Mouse (Mus musculus): ENCODE results near the gene Hoxb2.

Gene Hoxb2

GRCm38 (mm10) chr11:96351312-96351711 is 987 bp downstream of the Hoxb2 start:
- no peak for DNase-seq (ENCODE audit: low spot score in 2 of 2)

DNA sequence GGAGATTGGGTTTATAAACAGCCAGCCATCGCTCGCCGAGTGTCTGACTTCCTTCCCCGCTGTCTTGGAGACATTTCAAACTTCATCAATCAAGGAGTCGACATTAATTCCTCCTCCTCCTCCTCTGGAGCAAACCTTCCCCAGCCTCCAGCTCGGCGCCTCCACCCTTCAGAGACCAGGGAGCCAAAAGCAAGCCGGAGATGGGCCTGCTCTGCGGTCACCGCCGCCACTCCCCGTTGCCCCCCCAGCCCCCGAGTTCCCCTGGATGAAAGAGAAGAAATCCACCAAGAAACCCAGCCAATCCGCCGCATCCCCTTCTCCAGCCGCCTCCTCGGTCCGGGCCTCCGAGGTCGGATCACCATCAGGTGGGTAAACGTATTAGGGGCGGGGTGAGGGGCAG is 1.5 kb downstream of the Hoxb2 start:
- no peak for DNase-seq (ENCODE audit: low spot score in 2 of 2)

- no peak for DNase-seq (ENCODE audit: low spot score in 2 of 2)
Observed at GRCm38 (mm10) chr11:96352691-96353521, 2.6 kb downstream of the Hoxb2 start.

DNA sequence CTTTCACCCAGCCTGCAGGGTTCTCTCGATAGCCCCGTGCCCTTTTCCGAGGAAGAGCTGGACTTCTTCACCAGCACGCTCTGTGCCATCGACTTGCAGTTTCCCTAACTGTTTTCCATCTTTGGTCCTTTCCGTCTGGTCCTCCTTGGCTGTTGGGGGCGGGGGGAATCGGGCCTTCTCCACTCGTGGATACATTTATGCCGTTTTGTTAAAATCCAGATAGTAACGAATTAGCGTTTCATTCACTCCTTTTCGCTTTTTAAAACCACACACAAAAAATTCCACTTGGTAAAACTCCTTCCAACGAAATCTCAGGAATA is 3.2 kb downstream of the Hoxb2 start:
- DNase-seq (ENCODE audit: low spot score in 2 of 2) = no peak

GRCm38 (mm10) chr11:96353939-96354338 is 3.6 kb downstream of the Hoxb2 start:
- no peak for DNase-seq (ENCODE audit: low spot score in 2 of 2)

GRCm38 (mm10) chr11:96354376-96354775 is 4.1 kb downstream of the Hoxb2 start:
- DNase-seq (ENCODE audit: low spot score in 2 of 2) = no peak

DNA sequence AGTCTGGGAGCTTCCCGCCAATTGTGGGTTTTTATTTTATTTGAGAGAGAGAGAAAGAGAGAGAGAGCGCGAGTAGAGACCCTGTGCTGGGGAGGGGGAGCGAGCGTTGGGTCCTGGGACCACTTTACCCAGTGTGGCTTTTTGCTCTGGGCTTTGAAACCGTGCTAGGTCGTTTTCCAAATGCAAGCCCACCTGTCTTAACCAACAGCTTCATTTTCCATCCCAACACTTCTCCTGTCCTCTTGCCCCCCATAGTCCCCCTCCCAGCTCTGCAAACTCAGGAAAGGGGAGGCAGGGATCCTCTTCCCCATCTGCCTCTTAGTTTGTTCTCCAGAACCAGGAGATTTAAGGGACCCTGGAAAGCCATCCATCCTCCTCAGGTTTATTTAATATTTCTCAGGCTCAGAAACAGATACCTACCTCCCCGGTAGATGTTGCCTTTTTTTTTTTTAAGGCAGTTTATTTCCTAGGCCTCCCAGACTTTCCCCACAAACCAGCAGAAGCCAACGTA is 4.5 kb downstream of the Hoxb2 start:
- no peak for DNase-seq (ENCODE audit: low spot score in 2 of 2)

GRCm38 (mm10) chr11:96363807-96364206 is 13.5 kb downstream of the Hoxb2 start:
- DNase-seq (ENCODE audit: low spot score in 2 of 2) = no peak

GRCm38 (mm10) chr11:96365441-96366091 is 15.2 kb downstream of the Hoxb2 start, which contains the start of gene Hoxb1:
Gene Hoxb1, plus strand, starts transcription at chr11:96365752.
- no peak for DNase-seq (ENCODE audit: low spot score in 2 of 2)

- no peak for DNase-seq (ENCODE audit: low spot score in 2 of 2)
Observed at GRCm38 (mm10) chr11:96366092-96367041, 16.0 kb downstream of the Hoxb2 start.

DNA sequence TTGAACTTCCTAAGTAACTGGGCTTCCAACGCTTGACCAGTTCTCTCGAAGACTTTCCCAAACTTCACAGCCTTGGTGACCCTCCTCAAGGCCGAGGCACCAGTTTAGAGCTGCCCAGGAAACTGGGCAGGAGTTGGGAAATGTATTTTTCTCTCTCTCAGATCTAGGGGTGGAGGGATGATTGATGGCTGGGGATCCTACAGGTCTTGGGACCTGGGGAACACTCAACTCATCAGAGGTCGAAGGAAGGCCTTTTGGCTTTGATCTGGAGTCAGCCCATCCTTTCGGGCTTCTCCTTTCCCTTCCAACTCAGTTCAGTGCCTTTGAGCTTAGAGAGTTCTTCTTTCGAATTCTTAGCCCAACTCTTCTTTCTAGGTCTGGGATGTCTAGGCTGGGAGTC is 16.8 kb downstream of the Hoxb2 start:
- DNase-seq (ENCODE audit: low spot score in 2 of 2) = no peak

DNA sequence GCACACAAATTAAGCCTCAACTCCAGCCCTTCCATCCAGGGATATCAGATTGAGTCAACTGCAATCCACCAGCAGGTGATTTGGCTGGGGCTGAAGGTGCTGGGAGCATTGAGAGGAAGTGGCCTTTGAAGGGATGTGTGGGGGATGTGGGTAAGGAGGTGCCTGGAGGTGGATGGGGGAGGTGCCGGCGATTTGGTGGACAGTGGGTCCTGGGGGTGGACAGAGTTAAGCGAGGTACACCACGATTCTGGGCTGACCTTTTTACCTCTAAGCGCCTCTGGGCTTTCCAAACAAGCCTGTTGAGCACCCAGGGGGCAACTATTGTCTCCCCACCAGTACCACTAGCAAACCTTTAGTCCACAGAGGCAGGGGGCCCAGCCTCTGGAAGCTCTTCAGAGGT is 18.4 kb downstream of the Hoxb2 start:
- DNase-seq (ENCODE audit: low spot score in 2 of 2) = no peak

DNA sequence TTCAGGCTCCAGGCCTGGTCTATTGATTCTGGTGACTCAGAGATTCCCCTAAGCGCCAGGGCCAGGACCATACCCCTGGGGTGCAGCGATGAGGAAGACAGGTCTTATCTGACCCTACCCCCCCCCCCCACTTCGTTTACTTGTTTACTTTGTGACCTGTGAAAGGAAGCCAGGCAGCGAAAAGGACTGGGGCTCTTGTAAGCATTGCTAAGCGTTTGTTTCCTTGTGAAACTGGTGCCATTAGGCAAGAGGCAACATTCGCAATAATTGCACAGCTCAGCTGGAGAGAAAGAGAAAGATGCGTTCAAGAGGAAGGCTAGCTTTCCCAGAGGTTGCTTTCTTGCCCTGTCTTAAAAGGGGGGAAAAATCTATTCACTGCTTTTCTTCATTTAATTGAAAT is 18.8 kb downstream of the Hoxb2 start:
- DNase-seq (ENCODE audit: low spot score in 2 of 2) = no peak

GRCm38 (mm10) chr11:96371726-96372125 is 21.4 kb downstream of the Hoxb2 start:
- DNase-seq (ENCODE audit: low spot score in 2 of 2) = no peak

DNA sequence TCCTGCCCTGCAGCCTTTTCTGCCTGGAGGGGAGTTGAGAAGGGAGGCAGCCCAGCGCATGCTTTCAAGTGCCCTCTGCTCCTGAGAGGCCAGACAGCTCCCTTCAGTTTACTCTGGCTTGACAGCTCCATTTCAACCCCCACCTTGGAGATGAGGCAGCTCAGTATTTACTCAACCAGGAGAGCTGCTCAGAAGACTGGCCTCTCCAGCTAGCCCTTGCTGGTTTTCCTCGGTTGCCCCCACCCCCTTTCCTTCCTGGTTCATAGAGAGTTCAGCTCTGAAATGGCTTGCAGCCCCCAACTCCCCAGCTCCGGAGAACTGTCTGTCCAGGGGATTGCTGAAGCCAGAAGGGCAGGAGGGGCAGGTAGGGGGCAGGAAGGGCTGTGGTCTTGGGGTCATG is 22.2 kb downstream of the Hoxb2 start:
- no peak for DNase-seq (ENCODE audit: low spot score in 2 of 2)

DNA sequence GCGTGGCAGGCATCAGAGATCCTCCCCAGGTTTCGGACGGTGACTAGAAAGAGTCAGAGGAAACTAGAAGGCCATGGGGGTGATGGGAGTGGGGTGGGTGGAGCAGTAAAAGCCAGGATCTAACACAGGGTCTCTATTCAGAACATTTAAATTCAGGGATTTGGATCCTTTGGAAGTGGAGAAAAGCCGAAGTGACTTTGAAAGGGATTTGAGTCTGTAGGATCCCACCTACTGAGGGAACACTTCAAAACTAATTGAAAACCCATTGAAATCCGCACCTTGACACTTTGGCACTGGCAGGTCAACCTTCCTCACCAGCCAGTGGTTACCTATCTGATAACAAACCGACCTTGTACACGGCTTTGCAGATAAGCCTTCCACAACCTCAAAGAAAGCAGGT is 24.5 kb downstream of the Hoxb2 start:
- no peak for DNase-seq (ENCODE audit: low spot score in 2 of 2)

DNA sequence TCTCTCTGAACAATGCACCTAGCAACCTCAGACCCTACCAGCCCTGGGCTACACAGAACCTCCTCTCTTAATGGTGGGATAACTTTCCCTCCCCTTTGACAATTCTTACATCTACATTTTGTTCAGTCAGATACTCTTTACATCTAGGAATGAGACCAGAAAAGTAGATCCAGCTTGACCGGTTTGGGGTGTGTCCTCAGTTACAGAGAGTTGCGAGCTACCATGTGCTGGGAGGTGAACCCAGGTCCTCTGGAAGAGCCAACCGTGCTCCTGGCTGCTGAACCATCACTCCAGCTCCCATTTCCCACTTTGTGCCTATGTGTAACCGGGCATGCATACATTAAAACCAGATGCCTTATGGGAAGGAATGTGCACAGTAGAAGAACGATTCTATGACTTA is 33.1 kb downstream of the Hoxb2 start:
- no peak for DNase-seq (ENCODE audit: low spot score in 2 of 2)

DNA sequence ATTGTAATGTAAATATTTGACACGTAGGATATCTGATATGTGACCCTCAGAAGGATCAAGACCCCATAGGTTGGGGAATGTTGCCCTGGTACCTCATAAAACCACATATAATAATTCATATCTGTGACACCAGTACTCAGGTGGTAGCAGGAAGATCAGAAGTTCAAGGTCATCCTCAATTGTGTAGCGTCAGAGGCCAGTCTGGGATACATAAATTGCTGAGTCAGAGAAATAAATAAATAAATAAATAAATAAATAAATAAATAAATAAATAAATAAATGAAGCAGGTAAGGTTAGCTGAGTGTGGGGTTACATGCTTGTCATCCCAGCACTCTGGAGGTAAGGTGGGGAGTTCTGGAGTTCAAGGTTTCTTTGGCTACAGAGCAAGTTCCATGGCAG is 37.3 kb downstream of the Hoxb2 start:
- no peak for DNase-seq (ENCODE audit: low spot score in 2 of 2)

- DNase-seq (ENCODE audit: low spot score in 2 of 2) = no peak
Observed at GRCm38 (mm10) chr11:96396772-96397626, 46.7 kb downstream of the Hoxb2 start.

- DNase-seq (ENCODE audit: low spot score in 2 of 2) = no peak
Observed at GRCm38 (mm10) chr11:96397806-96398335, 47.5 kb downstream of the Hoxb2 start.

DNA sequence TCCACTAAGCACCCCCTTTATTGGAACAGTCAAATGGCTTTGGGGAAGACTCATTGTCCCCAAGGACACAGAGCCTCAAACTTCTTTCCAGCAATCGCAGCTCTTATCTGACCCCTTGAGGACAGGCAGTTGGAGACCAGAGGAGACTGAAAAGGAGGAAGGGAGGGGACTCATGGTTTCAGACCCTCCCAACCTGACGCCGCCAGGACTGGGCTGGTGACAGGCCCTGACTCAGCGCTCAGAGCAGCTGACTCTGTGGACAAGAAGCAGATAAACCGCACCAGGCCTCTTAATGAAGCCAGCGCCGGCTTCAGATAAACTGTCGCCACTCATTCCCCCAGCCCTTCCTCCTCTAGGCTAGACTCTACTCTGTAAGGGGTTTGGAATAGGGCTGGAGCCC is 49.6 kb downstream of the Hoxb2 start:
- DNase-seq (ENCODE audit: low spot score in 2 of 2) = no peak
